Mouse (Mus musculus): ENCODE measurements around the gene Trmo. TPM values are rescaled to one million over a fixed set of nuclear protein-coding genes. Genes with fewer than 3 reads are reported as not detected.

Trmo gene
- polyA plus RNA-seq, 1 experiment from 2014 or later, result 8.6 TPM

DNA sequence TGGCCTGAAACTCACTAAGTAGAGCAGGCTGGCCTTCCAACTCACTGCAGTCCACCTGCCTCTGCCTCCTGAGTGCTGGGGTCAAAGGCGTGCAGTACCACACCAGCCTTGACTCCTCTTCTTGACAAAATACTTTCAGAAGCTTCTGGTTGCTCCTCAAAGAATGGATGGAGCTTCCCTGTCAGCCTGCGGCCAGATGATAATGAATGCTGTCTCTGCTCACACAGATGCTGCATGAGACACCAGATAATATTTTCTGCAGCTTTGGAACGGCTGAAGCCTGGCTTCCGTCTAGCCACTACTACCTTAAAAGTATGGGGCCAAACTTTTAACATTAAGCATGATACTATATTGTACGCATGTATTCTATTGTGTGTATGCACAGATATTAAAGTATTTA, 21.4 kb upstream of the Trmo start:
- H3K27me3 ChIP-seq (ENCODE audit: control insufficient read depth, insufficient read depth, low read length), result no peaks in the 10 kb centered on the region
- no peaks in the 10 kb centered on the region for H3K36me3 ChIP-seq (replicated peaks; ENCODE audit: control insufficient read depth, insufficient read depth)
- H3K4me2 ChIP-seq (replicated peaks), result no peak overlapping the region
- no peak for ATAC-seq (ENCODE audit: low FRiP score)
- 94% methylated on average over 5 of the region's 5 CpGs for WGBS
- H3K9ac ChIP-seq, result no peak overlapping the region
- no peaks in the 10 kb centered on the region for H3K9me3 ChIP-seq (ENCODE audit: control insufficient read depth, low read length)
- H3K4me3 ChIP-seq (replicated peaks; ENCODE audit: low read length), result no peak overlapping the region
- no peaks in the 10 kb centered on the region for H3K4me1 ChIP-seq (replicated peaks; ENCODE audit: control insufficient read depth, insufficient read depth, low read length)
- no peak for DNase-seq (ENCODE audit: low spot score)
- no peak overlapping the region for H3K27ac ChIP-seq

DNA sequence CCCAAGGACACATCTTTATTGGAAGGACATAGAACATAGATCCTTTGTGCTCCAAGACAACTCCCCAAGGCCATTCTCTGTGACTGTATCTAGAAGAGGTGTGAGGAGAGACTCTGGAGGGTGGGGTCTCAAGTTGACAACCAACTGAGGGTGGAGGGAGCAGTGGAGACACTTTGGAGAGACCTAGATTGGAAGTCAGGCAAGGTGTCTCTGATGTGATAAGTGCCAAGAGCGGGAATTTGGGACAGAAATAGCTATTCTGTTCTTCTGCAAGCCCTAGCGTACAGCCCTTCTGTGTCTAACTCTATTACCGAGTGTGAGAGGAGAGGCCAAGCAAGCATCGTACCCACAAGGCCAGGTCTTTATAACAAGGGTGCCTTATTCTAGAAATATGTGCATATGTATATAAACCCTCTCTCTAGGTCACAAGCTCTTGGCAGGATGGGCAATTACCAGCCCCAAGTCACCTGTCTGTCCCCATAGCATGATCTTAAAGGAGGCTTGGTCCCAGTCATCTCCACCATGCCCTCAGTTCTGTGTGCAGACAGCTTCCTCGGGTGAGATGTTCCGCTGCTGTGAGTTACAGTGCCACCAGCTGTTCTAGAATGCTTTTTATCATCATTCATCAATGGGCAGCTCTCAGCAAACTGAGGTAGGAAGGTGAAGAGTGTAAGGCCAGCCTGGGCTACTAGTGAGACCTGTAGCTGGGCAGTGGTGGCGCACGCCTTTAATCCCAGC, 17.9 kb upstream of the Trmo start:
- no peak overlapping the region for H3K27ac ChIP-seq
- no peaks in the 10 kb centered on the region for H3K27me3 ChIP-seq (ENCODE audit: control insufficient read depth, insufficient read depth, low read length)
- no peak overlapping the region for H3K4me2 ChIP-seq (replicated peaks)
- no peak overlapping the region for H3K9ac ChIP-seq
- ATAC-seq (ENCODE audit: low FRiP score), result no peak
- DNase-seq (ENCODE audit: low spot score), result no peak
- no peaks in the 10 kb centered on the region for H3K4me1 ChIP-seq (replicated peaks; ENCODE audit: control insufficient read depth, insufficient read depth, low read length)
- H3K4me3 ChIP-seq (replicated peaks; ENCODE audit: low read length), result no peak overlapping the region
- H3K9me3 ChIP-seq (ENCODE audit: control insufficient read depth, low read length), result no peaks in the 10 kb centered on the region
- no peaks in the 10 kb centered on the region for H3K36me3 ChIP-seq (replicated peaks; ENCODE audit: control insufficient read depth, insufficient read depth)
- 89% methylated on average over 8 of the region's 8 CpGs for WGBS

DNA sequence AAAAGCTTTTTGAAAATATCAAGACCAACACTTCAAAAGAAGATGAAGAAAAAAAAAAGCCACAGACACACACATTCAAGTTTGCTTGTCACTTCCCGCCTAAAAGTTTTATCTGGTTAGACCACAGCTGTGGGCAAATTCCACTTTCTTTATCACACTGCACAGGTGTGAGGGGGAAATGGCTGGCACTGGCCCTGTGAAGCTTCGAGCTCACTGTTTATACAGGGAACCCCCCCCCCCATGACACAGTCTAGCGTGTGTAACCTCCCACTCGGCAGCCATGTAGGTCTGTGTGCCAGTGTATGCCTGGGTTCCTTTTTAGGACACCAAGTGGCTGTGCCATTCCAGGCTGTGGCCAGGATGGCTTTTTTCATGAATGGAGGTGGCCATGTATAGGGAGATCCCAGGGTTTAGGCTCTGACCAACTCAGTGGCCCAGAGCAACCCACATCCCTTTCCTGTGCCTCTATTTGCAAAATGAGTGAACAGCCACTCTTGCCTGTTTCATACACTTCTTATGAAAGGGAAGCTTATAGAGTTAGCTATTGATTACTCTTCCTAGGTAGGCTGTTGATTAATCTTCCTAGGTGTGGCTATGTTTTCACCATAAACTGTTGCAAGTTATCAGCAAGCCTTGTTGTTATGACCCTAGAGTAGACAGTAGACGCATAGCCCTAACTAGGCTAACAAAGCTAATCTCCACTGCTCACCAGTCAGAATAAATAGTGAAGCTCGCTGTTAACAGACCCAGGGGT, 15.0 kb upstream of the Trmo start:
- no peaks in the 10 kb centered on the region for H3K36me3 ChIP-seq (replicated peaks; ENCODE audit: control insufficient read depth, insufficient read depth)
- DNase-seq (ENCODE audit: low spot score), result no peak
- 88% methylated on average over 6 of the region's 6 CpGs for WGBS
- H3K4me2 ChIP-seq (replicated peaks), result no peak overlapping the region
- ATAC-seq (ENCODE audit: low FRiP score), result no peak
- H3K4me3 ChIP-seq (replicated peaks; ENCODE audit: low read length), result no peak overlapping the region
- no peaks in the 10 kb centered on the region for H3K27me3 ChIP-seq (ENCODE audit: control insufficient read depth, insufficient read depth, low read length)
- H3K9me3 ChIP-seq (ENCODE audit: control insufficient read depth, low read length), result no peaks in the 10 kb centered on the region
- no peak overlapping the region for H3K9ac ChIP-seq
- no peaks in the 10 kb centered on the region for H3K4me1 ChIP-seq (replicated peaks; ENCODE audit: control insufficient read depth, insufficient read depth, low read length)
- no peak overlapping the region for H3K27ac ChIP-seq

DNA sequence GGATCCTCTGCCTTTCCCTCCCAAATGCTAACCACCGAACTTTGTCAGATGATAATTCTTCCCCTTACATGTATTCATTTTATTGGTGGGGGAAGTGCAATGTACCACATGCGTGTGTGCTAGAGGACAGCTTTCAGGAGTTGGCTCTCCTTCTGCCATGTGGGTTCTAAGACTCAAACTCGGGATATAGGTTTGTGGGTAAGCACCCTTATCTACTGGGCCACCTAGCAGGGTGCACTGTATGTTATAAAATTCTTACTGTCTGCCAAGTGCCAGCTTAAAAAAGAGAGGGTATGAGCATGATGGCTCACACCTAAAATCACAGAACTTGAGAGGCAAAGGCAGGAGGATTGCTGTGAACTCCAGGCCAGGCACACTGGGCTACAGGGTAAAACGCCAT, 9.6 kb upstream of the Trmo start:
- no peak overlapping the region for H3K9ac ChIP-seq

DNA sequence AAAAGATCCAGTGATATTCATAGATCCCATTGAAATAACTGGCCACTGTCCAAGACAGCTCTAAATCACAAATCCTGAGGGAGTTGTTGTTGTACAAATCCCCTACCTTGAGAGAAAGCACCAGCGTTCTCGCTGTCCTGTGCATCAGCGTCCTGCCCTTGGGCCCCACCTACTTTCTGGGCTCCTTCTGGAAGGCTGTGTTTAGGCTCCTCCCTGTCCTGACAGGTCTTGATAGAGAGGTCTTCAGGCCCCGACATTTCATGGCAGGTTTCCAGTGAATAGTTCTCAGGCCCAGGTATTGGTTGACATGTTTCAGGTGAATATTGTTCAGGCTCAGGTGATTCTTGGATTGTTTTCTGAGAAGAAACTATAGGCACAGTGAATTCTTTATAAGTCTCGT, 6.5 kb upstream of the Trmo start:
- WGBS, result 39% methylated on average over 5 of the region's 5 CpGs
- H3K9me3 ChIP-seq (ENCODE audit: control insufficient read depth, low read length), result no peaks in the 10 kb centered on the region
- DNase-seq (ENCODE audit: low spot score) (no peak), ATAC-seq (ENCODE audit: low FRiP score) (no peak)
- no peak overlapping the region for H3K27ac ChIP-seq
- H3K9ac ChIP-seq, result no peak overlapping the region
- no peaks in the 10 kb centered on the region for H3K27me3 ChIP-seq (ENCODE audit: control insufficient read depth, insufficient read depth, low read length)
- no peak overlapping the region for H3K4me2 ChIP-seq (replicated peaks)
- H3K4me1 ChIP-seq (replicated peaks; ENCODE audit: control insufficient read depth, insufficient read depth, low read length), result no peaks in the 10 kb centered on the region
- no peaks in the 10 kb centered on the region for H3K36me3 ChIP-seq (replicated peaks; ENCODE audit: control insufficient read depth, insufficient read depth)
- H3K4me3 ChIP-seq (replicated peaks; ENCODE audit: low read length), result no peak overlapping the region

More for the DNA sequence above, 9.6 kb upstream of the Trmo start:
- DNase-seq (ENCODE audit: low spot score) (no peak), ATAC-seq (ENCODE audit: low FRiP score) (no peak)
- Histone ChIP-seq H3K27ac (no peak overlapping the region), H3K27me3 (ENCODE audit: control insufficient read depth, insufficient read depth, low read length) (no peaks in the 10 kb centered on the region), H3K36me3 (replicated peaks; ENCODE audit: control insufficient read depth, insufficient read depth) (no peaks in the 10 kb centered on the region), H3K4me1 (replicated peaks; ENCODE audit: control insufficient read depth, insufficient read depth, low read length) (no peaks in the 10 kb centered on the region), H3K4me3 (replicated peaks; ENCODE audit: low read length) (no peak overlapping the region), H3K9me3 (ENCODE audit: control insufficient read depth, low read length) (no peaks in the 10 kb centered on the region), H3K4me2 (replicated peaks) (no peak overlapping the region)
- 84% methylated on average over 4 of the region's 4 CpGs for WGBS

DNA sequence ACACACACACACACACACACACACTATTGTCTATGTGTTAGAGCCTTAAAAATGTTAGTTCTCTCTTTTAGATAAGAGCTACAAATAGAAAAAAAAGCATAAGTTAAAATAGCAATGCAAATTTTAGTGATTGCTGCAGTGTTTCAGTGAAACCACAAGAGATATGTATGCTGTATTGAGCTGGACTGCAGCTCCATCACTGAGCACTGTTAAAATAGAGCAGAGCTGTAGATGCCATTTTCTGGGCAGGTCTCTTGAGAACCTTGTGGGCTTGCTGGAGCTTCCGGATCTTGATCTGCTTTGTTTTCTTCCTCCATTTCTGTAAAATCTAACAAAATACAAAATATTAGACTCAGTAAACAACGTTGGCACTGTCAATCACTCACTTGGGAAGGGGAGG, 5.2 kb upstream of the Trmo start:
- no peaks in the 10 kb centered on the region for H3K9me3 ChIP-seq (ENCODE audit: control insufficient read depth, low read length)
- H3K27me3 ChIP-seq (ENCODE audit: control insufficient read depth, insufficient read depth, low read length), result no peaks in the 10 kb centered on the region
- no peak overlapping the region for H3K4me3 ChIP-seq (replicated peaks; ENCODE audit: low read length)
- no peak for ATAC-seq (ENCODE audit: low FRiP score)
- H3K4me2 ChIP-seq (replicated peaks), result no peak overlapping the region
- H3K27ac ChIP-seq, result no peak overlapping the region
- 87% methylated on average over 2 of the region's 2 CpGs for WGBS
- H3K36me3 ChIP-seq (replicated peaks; ENCODE audit: control insufficient read depth, insufficient read depth), result no peaks in the 10 kb centered on the region
- H3K9ac ChIP-seq, result no peak overlapping the region
- DNase-seq (ENCODE audit: low spot score), result no peak
- 0 out of 2 replicates have a peak, but pooled peaks cover 5% of the 10 kb centered on the region for H3K4me1 ChIP-seq (replicated peaks; ENCODE audit: control insufficient read depth, insufficient read depth, low read length)

DNA sequence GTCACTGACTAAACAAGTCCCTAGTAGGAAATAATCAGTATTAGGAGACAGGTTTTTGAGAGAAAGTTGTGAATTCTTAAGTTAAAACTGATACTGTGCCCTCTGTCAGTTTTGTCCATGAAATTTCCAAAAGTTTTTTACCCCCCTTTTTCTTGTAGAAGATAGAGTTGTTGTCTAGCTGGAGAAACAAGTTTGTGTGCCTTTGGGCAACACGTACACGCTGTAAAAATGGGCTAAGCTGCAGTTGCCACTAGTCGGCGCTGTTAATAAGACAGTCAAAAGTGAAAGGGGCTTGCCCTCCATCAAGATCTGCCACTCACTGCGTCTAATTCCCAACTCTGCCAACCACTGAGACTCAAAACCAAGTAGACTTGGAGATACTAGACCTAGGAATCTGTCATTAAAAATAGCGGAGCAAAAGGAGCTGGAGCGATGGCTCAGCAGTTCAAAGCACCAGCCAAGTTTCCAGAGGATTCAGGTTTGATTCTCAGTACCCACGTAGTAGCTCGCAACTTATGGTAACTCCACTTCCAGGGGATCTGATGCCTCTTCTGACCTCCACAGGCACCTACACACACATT, 1.2 kb upstream of the Trmo start:
- Histone ChIP-seq H3K9me3 (ENCODE audit: control insufficient read depth, low read length) (no peaks in the 10 kb centered on the region), H3K4me3 (replicated peaks; ENCODE audit: low read length) (peak overlapping the region; percentile 53; the same call in 1 of the 2 replicates), H3K27ac (no peak overlapping the region), H3K9ac (peak overlapping the region; percentile 89), H3K27me3 (ENCODE audit: control insufficient read depth, insufficient read depth, low read length) (no peaks in the 10 kb centered on the region), H3K4me1 (replicated peaks; ENCODE audit: control insufficient read depth, insufficient read depth, low read length) (peaks cover 9% of the 10 kb centered on the region; the same call in 1 of the 2 replicates), H3K4me2 (replicated peaks) (peak overlapping the region; percentile 71), H3K36me3 (replicated peaks; ENCODE audit: control insufficient read depth, insufficient read depth) (peaks cover 5% of the 10 kb centered on the region)
- DNase-seq (ENCODE audit: low spot score), result peak; percentile 83
- no peak for ATAC-seq (ENCODE audit: low FRiP score)
- WGBS, result 25% methylated on average over 9 of the region's 9 CpGs

DNA sequence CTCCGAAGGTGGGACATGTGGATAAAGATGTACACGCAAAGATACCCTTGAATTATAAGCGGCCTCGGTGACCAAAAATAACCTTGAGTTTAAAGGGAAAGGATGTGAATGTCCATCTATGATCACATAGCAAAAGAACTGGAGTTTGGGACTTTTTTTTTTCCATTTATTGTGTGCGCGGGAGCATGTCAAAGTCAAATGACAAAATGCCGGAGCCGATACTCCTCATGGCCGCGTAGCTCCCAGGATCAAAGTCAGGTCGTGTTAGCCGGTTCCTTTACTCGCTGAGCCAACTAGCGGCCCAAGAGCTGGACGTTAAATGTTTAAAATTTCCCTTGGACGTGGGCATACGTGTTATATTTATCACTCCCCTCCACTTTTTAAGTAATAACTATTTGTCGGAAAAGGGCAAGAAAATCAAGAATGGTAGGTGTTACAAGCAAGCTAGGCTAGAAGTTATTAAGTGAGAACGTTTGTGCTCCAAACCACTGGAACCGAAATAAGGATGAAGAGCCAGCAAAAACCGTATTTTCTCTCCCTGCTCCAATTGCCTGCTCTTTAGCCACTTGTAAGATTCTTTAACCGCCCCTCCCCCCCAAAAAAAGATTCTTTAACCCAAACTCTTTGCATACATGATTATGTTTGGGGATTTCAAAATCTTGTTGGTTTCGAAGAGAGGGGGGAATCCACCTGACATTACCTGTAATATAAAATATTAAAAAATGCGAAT, 540 bp upstream of the Trmo start:
- ATAC-seq (ENCODE audit: low FRiP score), result no peak
- peak overlapping the region; percentile 53 for H3K4me3 ChIP-seq (replicated peaks; ENCODE audit: low read length)
- peak overlapping the region; percentile 94 for H3K27ac ChIP-seq
- peaks cover 12% of the 10 kb centered on the region for H3K36me3 ChIP-seq (replicated peaks; ENCODE audit: control insufficient read depth, insufficient read depth)
- H3K4me2 ChIP-seq (replicated peaks), result peak overlapping the region; percentile 71
- peak overlapping the region; percentile 89 for H3K9ac ChIP-seq
- H3K9me3 ChIP-seq (ENCODE audit: control insufficient read depth, low read length), result no peaks in the 10 kb centered on the region
- peak; percentile 72 for DNase-seq (ENCODE audit: low spot score)
- H3K27me3 ChIP-seq (ENCODE audit: control insufficient read depth, insufficient read depth, low read length), result no peaks in the 10 kb centered on the region
- H3K4me1 ChIP-seq (replicated peaks; ENCODE audit: control insufficient read depth, insufficient read depth, low read length), result peaks cover 9% of the 10 kb centered on the region; the same call in 1 of the 2 replicates
- 2% methylated on average over 24 of the region's 24 CpGs for WGBS

DNA sequence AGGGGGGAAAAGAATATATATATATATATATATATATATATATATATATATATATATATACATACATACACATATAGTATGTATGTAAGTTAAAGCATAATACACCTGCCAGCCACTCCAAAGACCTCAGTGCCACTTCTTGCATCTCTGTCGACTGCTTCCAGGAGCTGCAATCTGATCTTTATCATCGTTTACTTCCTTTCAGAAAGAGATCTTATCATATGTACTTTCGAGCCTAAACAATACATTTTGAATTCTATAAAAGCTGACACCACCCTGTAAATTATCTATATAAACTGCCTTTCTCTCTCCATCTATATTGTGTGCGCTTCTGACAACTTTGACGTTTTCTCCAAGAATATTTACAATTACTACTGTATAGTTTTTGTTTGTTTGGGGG, 681 bp downstream of the Trmo start:
- ATAC-seq (ENCODE audit: low FRiP score) (no peak; the same call in 1 of the 2 replicates), DNase-seq (ENCODE audit: low spot score) (no peak)
- H3K9me3 ChIP-seq (ENCODE audit: control insufficient read depth, low read length), result no peaks in the 10 kb centered on the region
- H3K36me3 ChIP-seq (replicated peaks; ENCODE audit: control insufficient read depth, insufficient read depth), result peaks cover 22% of the 10 kb centered on the region
- H3K9ac ChIP-seq, result peak overlapping the region; percentile 89
- H3K4me1 ChIP-seq (replicated peaks; ENCODE audit: control insufficient read depth, insufficient read depth, low read length), result peaks cover 9% of the 10 kb centered on the region; the same call in 1 of the 2 replicates
- H3K27me3 ChIP-seq (ENCODE audit: control insufficient read depth, insufficient read depth, low read length), result no peaks in the 10 kb centered on the region
- WGBS, result 41% methylated on average over 5 of the region's 5 CpGs
- peak overlapping the region; percentile 53 for H3K4me3 ChIP-seq (replicated peaks; ENCODE audit: low read length)
- H3K27ac ChIP-seq, result peak overlapping the region; percentile 94
- H3K4me2 ChIP-seq (replicated peaks), result peak overlapping the region; percentile 71
